Mouse (Mus musculus): ENCODE data around the gene Ssbp4. TPM values are rescaled to one million over a fixed set of nuclear protein-coding genes. Genes with fewer than 3 reads are reported as not detected.
"Not testable (repeated sequence)": the region's sequence is repeated elsewhere in the genome, so short reads cannot be mapped to it uniquely, and the experiment has no call there.

Ssbp4 gene
- total RNA-seq, 1 experiment from 2014 or later, result 88.6 TPM

DNA sequence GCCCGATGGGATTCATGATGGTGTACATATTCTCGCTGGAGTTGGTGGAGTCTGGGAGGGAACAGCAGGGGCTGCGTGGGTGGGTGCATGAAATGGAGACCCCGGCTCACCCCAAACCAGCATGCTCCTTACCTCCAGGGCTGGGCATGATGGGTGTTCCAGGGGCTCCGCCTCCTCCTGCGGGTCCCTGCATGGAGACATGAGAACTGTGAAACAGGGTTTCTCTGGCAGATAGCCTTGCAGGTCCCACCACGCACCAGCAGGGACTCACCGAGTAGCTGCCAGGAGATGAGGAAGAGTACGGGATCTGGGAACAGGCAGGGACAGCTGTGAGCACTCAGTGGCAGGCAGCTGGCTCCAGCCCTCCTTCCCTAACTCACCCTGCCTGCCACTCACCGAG, 9.9 kb downstream of the Ssbp4 start:
- ATAC-seq (replicated peaks in 1 of 2; ENCODE audit: insufficient read depth in 1 of 2, low FRiP score in 2 of 2, low TSS enrichment in 1 of 2, low read depth in 1 of 2, poor library complexity in 2 of 2, severe bottlenecking in 2 of 2), result no peak

DNA sequence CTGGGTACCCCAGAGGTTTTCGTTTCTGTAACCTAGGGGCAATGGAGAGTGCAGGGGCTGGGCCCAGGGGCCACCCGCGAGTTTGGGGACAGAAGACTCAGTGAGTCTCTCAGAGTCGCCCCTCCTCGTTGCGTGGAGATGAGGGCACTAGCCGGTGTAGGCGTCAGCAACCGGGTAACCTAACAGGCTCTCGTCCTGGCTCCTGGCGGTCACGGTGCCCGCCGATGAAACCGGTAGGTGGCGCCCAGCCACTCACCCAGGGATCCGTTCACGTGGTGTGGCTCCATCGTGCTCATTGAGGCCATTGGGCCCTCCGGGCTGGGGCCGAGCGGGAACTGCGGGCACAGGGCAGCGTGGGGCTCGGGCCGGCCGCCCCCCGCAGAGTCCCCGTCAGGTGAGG, 10.4 kb downstream of the Ssbp4 start:
- no peak for ATAC-seq (replicated peaks in 1 of 2; ENCODE audit: insufficient read depth in 1 of 2, low FRiP score in 2 of 2, low TSS enrichment in 1 of 2, low read depth in 1 of 2, poor library complexity in 2 of 2, severe bottlenecking in 2 of 2)

DNA sequence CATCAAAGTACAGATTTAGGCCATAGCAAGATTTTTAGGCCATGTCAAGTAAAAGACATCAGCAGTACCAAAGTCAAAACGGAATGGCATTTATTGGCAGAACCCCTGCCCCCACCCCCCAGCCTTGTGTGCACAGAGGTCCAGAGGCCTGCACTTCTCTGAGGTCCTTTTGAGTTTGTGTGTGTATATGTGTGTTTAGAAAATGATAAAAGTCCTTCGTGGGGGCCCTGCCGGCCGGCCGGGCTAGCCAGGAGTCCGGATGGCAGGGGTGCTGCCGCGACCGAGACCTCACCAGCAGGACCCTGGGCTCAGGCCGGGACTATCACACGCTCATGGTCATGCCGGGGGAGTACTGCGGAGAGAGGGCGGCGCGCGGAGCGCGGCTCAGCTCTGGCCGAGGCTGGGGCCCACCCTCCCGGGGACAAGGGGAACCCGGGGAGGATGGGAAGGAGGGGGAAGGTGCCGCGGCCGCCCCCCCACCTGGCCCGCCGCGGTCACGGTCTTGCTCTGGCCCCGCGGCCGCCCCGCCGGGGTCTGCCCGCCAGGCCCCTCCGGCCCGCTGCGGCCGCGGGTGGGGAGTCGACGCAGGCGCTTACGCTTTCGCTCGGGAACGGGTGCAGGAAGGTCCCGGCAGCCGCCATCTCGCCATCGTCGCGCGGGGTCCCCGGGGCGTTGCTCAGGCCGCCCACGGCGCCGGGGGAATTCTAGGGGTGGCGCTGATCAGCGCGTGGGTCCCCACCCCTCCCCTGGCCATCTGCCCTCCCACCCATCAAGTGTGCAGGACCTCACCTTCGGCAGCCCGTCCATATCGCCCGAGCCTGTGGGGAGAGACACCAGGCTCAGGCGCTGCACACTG, 11.0 kb downstream of the Ssbp4 start:
- no peak for ATAC-seq (replicated peaks in 1 of 2; ENCODE audit: insufficient read depth in 1 of 2, low FRiP score in 2 of 2, low TSS enrichment in 1 of 2, low read depth in 1 of 2, poor library complexity in 2 of 2, severe bottlenecking in 2 of 2)

DNA sequence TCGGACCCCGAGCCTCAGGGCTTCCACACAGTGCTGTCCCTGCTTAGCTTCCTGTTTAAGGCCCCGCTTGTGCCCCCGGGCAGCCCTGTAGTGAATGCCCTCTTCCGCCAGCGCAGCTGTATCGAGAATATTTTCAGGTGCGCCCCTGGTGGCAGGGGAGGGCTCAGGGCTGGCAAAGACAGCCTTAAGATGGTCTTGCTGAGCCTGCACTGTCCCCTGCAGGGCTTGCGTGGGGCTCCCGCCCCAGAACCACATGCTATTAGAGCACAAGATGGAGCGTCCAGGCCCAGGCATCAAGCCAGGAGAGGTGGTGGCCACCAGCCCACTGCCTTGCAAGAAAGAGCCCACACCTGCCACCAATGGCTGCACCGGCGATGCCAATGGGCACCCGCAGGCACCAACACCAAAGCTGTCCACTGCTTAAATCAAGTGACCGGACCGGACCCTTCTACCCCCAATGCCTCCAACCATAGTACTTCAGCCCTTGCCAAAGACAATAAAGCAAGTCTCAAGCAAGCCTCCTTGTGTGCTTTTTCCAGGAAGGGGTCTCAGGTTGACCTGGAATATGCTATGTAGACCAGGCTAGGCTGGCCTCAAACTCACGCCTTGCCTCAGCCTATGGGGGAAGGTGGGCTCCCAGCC, 11.8 kb downstream of the Ssbp4 start:
- no peak for ATAC-seq (replicated peaks in 1 of 2; ENCODE audit: insufficient read depth in 1 of 2, low FRiP score in 2 of 2, low TSS enrichment in 1 of 2, low read depth in 1 of 2, poor library complexity in 2 of 2, severe bottlenecking in 2 of 2)

DNA sequence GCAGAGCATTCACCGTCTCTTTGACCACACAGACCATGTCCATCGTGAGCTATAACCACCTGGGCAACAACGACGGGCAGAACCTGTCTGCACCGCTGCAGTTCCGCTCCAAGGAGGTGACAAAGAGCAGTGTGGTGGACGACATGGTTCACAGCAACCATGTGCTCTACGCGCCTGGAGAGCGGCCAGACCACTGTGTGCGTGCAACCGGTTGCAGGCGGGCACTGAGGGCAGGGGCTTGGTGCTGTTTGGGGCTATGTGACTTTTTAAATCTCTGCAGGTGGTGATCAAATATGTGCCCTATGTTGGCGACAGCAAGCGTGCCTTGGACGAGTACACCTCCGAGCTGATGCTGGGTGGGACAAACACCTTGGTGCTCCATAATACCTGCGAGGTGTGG, 12.5 kb downstream of the Ssbp4 start:
- ATAC-seq (replicated peaks in 1 of 2; ENCODE audit: insufficient read depth in 1 of 2, low FRiP score in 2 of 2, low TSS enrichment in 1 of 2, low read depth in 1 of 2, poor library complexity in 2 of 2, severe bottlenecking in 2 of 2), result no peak

DNA sequence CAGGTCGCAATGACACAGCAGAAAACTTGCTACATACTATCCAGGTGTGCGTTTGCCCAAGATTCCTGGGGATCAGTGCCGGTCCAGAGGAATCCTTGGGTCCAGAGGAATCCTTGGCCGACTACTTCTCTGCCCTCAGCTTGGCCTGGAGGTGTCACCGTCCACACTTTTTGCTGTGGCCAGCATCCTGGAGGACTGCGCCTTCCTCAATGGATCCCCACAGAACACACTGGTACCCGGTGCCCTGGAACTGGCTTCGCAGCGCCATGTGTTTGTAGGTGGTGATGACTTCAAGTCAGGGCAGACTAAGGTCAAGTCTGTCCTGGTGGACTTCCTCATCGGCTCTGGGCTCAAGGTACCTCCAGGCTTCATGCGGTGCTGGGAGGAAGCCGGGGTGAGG, 12.9 kb downstream of the Ssbp4 start:
- ATAC-seq (replicated peaks in 1 of 2; ENCODE audit: insufficient read depth in 1 of 2, low FRiP score in 2 of 2, low TSS enrichment in 1 of 2, low read depth in 1 of 2, poor library complexity in 2 of 2, severe bottlenecking in 2 of 2), result no peak

DNA sequence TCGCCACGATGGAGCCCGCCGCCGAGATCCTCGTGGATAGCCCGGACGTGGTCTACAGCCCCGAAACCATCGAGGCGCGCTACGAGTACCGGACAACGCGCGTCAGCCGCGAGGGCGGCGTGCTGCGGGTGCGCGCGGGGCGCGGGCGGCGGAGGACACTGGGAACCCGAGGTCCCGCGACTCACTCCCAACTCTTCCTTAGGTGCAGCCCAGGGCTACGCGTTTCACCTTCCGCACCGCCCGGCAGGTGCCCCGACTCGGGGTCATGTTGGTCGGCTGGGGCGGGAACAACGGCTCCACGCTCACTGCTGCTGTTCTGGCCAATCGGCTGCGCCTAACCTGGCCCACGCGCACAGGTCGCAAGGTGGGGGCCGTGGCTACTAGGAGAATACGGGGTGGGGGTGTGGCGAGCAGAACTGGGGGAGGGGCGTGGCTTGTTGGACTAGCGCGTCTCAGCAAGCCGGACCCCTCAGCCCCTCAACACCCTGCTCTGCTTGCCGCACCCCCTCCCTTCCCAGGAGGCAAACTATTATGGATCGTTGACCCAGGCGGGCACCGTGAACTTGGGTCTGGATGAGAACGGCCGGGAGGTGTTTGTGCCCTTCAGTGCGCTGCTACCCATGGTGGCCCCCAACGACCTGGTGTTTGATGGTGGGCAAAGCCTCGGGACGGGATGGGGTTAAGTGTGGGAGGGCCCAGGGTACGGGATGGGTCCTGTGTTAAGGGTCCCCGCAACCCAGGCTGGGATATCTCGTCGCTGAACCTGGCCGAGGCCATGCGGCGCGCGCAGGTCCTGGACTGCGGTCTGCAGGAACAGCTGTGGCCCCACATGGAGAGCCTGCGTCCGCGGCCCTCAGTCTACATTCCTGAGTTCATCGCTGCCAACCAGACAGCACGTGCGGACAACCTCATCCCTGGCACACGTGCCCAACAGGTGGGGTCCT, 13.8 kb downstream of the Ssbp4 start:
- no peak for ATAC-seq (replicated peaks in 1 of 2; ENCODE audit: insufficient read depth in 1 of 2, low FRiP score in 2 of 2, low TSS enrichment in 1 of 2, low read depth in 1 of 2, poor library complexity in 2 of 2, severe bottlenecking in 2 of 2)

DNA sequence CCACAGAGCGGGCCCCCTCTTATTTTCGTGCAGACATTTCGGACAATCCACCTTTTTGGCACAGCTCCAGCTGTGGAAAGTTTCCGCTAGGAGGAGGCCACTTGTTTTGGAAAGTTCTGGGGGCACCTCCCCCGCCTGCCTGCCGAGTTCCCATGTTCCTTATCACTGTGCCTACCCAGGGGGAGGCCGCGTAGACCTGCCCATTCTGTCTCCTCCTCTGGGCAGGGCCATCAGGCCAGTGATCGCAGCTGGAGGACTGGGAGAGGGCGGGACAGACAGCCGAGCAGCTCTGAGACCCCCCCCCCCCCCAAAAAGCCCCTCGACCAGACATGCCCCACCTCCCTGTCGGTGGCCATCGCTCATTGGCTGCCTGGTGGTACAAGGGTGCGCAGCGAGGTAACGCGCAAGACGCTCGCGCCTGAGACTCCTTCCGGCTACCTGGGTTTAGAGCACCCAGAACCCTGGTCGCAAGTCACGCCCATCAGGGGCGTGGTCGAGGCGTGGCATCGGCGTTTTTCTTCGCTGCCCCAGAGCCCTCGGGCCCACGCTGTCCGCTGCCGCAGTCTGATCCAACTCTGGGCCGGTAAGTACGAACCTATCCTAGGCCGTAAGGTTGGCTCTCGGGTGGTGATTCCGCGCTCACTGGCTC, 14.6 kb downstream of the Ssbp4 start, which contains the start of gene Isyna1:
Gene Isyna1 (plus strand): TSS at position 413 of the 649 bp plus-strand sequence.
- peak; percentile 79 to 86 for ATAC-seq (replicated peaks in 1 of 2; ENCODE audit: insufficient read depth in 1 of 2, low FRiP score in 2 of 2, low TSS enrichment in 1 of 2, low read depth in 1 of 2, poor library complexity in 2 of 2, severe bottlenecking in 2 of 2)

DNA sequence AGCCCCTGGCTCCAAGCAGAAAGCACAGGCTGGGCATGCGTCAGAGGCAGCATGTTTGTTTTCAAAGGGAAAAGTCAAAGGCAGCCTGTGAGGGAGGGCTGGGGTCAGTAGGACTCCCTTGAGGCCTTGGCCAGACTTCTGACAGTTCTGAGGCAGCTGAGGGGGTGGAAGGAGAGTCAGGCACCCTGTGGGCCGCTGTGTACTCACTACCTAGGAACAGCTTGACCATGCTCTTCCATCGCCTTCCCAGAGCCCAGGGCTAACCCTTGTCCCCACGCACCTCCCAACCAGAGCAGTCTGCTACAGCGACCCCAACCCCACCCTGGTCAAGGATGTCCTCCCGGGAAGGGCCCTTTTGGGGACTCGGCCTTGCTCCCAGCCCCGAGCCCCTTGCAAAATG, 15.5 kb downstream of the Ssbp4 start:
- no peak for ATAC-seq (replicated peaks in 1 of 2; ENCODE audit: insufficient read depth in 1 of 2, low FRiP score in 2 of 2, low TSS enrichment in 1 of 2, low read depth in 1 of 2, poor library complexity in 2 of 2, severe bottlenecking in 2 of 2)

DNA sequence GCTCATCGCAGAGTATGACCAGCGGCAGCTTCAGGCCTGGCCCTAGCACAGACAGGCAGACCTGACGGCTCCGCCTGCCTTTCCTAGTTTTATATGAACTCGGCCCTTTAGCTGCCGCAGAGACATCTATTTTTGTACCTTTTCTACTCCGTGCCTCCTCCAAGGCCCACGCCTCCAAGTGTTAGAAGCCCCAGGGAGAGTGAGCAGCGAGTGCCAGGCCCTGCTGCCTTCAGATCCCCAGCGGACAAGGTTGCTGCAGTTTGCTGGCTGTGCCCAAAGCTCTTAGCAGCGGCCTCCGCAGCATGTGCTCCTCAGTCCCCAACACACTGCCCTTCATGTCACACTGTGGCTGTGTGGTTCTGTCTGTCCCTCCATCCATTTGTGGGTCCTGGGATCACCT, 17.1 kb downstream of the Ssbp4 start:
- no peak for ATAC-seq (replicated peaks in 1 of 2; ENCODE audit: insufficient read depth in 1 of 2, low FRiP score in 2 of 2, low TSS enrichment in 1 of 2, low read depth in 1 of 2, poor library complexity in 2 of 2, severe bottlenecking in 2 of 2)

DNA sequence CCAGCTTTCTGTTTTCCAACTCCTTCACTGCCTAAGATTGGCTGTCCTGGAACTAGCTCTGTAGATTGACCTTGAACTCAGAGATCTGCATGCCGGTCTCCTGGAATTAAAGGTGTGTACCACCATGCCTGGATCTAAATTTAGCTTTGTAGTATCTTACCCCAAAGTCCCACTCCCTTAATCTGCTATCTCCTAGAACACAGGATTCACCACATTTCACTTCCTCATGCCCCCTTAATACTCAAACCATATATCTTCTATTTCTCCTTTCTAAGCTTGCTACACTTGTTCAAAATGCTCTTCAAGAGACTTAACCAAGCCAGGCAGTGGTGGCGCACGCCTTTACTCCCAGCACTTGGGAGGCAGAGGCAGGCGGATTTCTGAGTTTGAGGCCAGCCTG, 20.7 kb downstream of the Ssbp4 start:
- not testable (repeated sequence) for ATAC-seq (replicated peaks in 1 of 2; ENCODE audit: insufficient read depth in 1 of 2, low FRiP score in 2 of 2, low TSS enrichment in 1 of 2, low read depth in 1 of 2, poor library complexity in 2 of 2, severe bottlenecking in 2 of 2)

DNA sequence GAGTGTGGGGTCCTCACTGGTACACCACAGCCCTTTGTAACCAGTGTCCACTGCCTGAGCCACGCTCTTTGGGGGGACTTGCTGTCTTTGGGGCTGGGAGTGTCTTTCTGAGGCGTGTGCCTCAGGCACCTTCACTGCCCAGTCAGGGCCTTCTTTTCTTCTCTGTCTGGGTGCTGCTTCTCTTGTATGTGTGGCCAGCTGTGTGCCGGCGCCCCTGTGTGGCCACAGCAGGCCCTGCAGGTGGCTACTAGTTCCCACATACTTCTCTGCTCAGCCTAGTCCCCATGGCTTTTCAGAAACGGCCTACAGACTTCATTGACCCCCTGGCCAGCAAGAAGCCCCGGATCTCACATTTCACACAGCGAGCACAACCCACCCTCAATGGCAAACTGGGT, 23.4 kb downstream of the Ssbp4 start:
- ATAC-seq (replicated peaks in 1 of 2; ENCODE audit: insufficient read depth in 1 of 2, low FRiP score in 2 of 2, low TSS enrichment in 1 of 2, low read depth in 1 of 2, poor library complexity in 2 of 2, severe bottlenecking in 2 of 2), result peak; percentile 82 to 88

DNA sequence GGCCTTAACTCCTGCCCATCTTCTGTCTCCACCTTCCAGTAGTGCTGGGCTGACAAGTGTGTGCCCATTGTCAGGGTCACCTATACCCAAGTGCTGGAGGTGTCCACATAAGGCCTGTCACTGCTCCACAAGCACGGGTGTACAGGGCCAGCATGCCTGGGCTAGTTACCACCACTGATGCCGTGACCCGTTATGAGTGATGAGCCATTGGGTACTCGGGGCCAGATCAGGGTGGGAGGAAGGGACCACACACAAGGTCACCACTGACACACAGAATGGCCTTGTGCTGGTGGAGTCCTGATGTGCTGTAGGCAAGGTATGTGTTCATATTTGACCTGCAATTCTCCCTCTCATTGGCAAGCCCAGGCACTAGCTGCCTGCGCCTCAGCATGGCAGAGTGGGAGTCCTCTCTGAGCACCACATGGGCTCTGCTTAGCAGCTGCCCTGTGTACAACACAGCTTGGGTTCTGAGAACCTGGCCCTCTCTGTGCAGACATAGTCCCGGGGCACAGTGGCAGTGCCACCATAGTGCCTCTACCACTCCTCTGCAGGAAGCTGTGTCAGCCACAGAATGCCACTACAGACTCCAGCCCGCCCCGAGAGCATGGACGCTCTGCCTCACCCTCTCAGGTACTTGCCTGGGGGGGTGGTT, 23.9 kb downstream of the Ssbp4 start:
- ATAC-seq (replicated peaks in 1 of 2; ENCODE audit: insufficient read depth in 1 of 2, low FRiP score in 2 of 2, low TSS enrichment in 1 of 2, low read depth in 1 of 2, poor library complexity in 2 of 2, severe bottlenecking in 2 of 2), result 0 out of 4 replicates have a peak, but pooled peaks of 1 of the 2 experiments have one; percentile 6

DNA sequence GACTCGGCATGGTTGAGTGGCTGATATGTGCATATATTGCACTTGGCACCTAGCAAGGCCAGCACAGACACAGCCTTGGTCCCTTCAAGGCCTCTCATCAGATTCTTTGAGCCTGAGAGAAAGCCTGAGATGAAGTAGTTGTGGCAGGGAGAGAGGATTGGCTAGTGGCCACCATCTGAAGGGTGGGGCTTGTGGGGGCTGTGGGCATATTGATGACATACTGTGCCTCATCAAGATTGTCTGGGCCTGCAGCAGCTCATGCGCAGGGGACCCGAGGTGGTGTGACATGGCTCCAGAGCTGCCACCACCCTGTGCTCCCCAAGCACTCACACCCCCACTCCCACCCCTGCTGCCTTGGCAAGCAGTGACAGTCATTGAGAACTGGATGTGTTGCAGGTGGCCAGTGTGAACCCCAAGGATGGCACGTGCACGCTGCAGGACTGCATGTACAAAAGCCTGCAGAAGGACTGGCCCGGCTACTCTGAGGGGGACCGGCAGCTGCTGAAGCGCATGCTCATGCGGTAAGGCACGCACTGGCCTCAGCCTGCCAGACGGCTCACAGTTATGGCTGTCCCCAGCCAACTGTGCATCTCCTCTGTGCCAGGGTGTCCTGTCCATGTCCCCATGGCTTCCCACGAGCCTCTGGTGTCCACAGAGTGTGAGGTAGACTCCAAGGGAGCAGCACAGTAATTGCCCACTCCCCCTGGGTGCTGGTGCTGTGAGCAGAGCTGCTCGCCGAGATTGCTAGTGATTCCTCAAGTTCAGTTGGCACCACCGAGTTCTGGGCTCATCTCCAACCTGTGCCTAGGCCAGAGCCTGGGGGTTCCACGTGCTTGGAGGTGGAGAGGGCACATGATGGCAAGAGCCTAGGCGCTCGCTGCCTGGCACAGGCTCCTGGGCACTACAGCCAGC, 24.9 kb downstream of the Ssbp4 start:
- no peak for ATAC-seq (replicated peaks in 1 of 2; ENCODE audit: insufficient read depth in 1 of 2, low FRiP score in 2 of 2, low TSS enrichment in 1 of 2, low read depth in 1 of 2, poor library complexity in 2 of 2, severe bottlenecking in 2 of 2)

DNA sequence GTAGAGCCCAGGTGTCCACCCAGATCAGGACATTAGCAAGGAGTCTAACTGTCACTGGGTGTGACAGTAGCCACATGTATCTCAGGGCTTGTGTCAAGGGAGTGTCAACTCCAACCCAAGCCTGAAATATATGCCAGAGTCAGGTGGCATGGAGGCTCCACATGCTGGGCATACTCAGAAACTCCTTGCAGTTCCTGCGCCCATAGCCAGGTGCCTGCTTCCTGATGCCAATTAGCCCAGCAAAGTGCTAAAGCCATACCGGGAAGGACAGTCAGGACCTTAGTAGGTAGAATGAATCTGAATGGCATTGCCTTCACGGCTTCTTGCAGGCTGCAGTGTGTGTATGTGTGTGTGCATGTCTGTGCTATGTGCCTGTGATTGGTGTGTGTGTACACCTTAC, 31.5 kb downstream of the Ssbp4 start:
- ATAC-seq (replicated peaks in 1 of 2; ENCODE audit: insufficient read depth in 1 of 2, low FRiP score in 2 of 2, low TSS enrichment in 1 of 2, low read depth in 1 of 2, poor library complexity in 2 of 2, severe bottlenecking in 2 of 2), result no peak

DNA sequence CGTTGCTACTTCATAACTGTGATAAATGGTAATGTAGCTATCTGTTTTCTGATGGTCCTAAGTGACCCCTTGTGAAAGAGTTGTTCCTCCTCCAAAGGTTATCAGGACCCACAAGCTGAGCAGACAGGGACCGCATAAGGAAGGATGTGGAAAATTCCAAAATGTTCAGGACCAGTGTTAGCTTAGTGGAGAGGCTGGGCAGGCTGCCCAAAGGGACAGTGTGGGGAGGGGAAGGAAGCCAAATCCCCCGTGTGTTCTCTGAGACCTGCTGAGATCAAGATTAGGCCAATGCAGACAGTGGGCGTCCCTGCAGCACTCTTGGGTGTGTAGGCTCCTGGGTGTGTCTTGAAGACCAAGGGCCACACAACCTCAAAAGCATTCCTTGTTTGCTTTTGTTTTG, 33.8 kb downstream of the Ssbp4 start:
- ATAC-seq (replicated peaks in 1 of 2; ENCODE audit: insufficient read depth in 1 of 2, low FRiP score in 2 of 2, low TSS enrichment in 1 of 2, low read depth in 1 of 2, poor library complexity in 2 of 2, severe bottlenecking in 2 of 2), result peak in 1 of 2 experiments; percentile 13; a peak in 1 of 4 replicates
